Mouse (Mus musculus) liver, embryonic 11.5 days (tissue): ENCODE results near the gene Zfp979. TPM values are rescaled to one million over a fixed set of nuclear protein-coding genes. Genes with fewer than 3 reads are reported as not detected.
"Not testable (repeated sequence)": the region's sequence is repeated elsewhere in the genome, so short reads cannot be mapped to it uniquely, and the experiment has no call there.

ENCODE experiments used
- ATAC-seq: fragments of 200-750 bp; cut with Nextera tagmentation; replicated peaks from 2 replicates; pipeline ENCODE4 v1.8.0; 2017; ENCODE audit warnings: moderate number of reproducible peaks, mild to moderate bottlenecking, moderate TSS enrichment, moderate library complexity; ENCODE audit not compliant: low FRiP score
- DNase-seq: peaks from one replicate; pipeline ENCODE4 v3.0.0-alpha.2; 2017; ENCODE audit warnings: low spot score
- H3K27ac ChIP-seq: fragments of 300-500 bp; sonication (generic); 2 replicates; pipeline ENCODE4 v1.5.1; 2014; ENCODE audit warnings: mild to moderate bottlenecking, low read depth, low read length, control low read depth
- H3K27me3 ChIP-seq: fragments of 300-500 bp; sonication (generic); replicated peaks from 2 replicates; pipeline ENCODE4 v1.6.1; 2014; ENCODE audit warnings: low read length, mixed read lengths; ENCODE audit not compliant: control insufficient read depth, insufficient read depth
- H3K36me3 ChIP-seq: fragments of 300-500 bp; sonication (generic); 2 replicates; pipeline ENCODE4 v1.6.1; 2014; ENCODE audit warnings: mild to moderate bottlenecking, low read length, moderate library complexity, mixed read lengths; ENCODE audit not compliant: control insufficient read depth, insufficient read depth
- H3K4me1 ChIP-seq: fragments of 300-500 bp; sonication (generic); replicated peaks from 2 replicates; pipeline ENCODE4 v1.6.1; 2014; ENCODE audit warnings: low read length, mixed read lengths; ENCODE audit not compliant: control insufficient read depth, insufficient read depth
- H3K4me2 ChIP-seq: fragments of 300-500 bp; sonication (generic); 2 replicates; pipeline ENCODE4 v1.6.1; 2014; ENCODE audit warnings: mild to moderate bottlenecking, control low read depth, moderate library complexity
- H3K4me3 ChIP-seq: fragments of 300-500 bp; sonication (generic); 2 replicates; pipeline ENCODE4 v1.5.1; 2014; ENCODE audit warnings: low read depth, low read length, control low read depth
- H3K9ac ChIP-seq: fragments of 300-500 bp; sonication (generic); 2 replicates; pipeline ENCODE4 v1.6.1; 2014; ENCODE audit warnings: low read depth, low read length, control low read depth
- H3K9me3 ChIP-seq: fragments of 300-500 bp; sonication (generic); 2 replicates; pipeline ENCODE4 v1.6.1; 2016; ENCODE audit warnings: low read length, inconsistent platforms, mixed read lengths; ENCODE audit not compliant: control insufficient read depth
- WGBS: fragments of 180-500 bp; shearing (Covaris S2); extraction: QIAGEN DNeasy Blood & Tissue Kit; methylation state at CpG from one replicate; pipeline ENCODE4 v1.1.7; 2014; 5-methylcytosine and 5-hydroxymethylcytosine counted together
- polyA plus RNA-seq: library from polyadenylated mRNA; unstranded; fragments of >200 nt; fragmentation: Nextera tagmentation; extraction: Ambion mirVana; gene quantifications from 2 replicates; pipeline ENCODE4 v1.2.1, GENCODE M21; 2014

The Zfp979 gene
- polyA plus RNA-seq, 1 experiment from 2014 or later, result 11.7 TPM

DNA sequence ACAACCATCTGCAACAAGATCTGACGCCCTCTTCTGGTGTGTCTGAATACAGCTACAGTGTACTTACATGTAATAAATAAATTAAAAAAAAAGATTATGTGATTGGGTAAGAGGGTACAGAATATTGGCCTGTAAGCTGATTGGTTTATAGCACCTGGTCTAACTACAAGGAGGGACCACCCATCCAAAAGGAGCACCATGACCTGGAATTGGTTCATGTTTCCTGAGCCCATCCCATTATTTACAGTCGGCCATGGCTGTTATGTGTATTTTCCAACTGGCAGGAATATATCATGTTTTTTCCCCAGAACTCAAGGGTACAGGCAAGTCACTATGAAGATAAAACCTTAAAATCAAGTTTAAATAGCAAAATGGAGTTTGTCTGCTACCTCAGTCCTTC, 43.5 kb downstream of the Zfp979 start:
- DNase-seq (no peak), ATAC-seq (peak; percentile 13; the same call in 1 of the 2 replicates)
- Histone ChIP-seq H3K9ac (no peak overlapping the region), H3K27ac (no peak overlapping the region), H3K36me3 (no peaks in the 10 kb centered on the region), H3K4me1 (no peaks in the 10 kb centered on the region), H3K4me3 (no peak overlapping the region), H3K4me2 (no peak overlapping the region), H3K27me3 (no peaks in the 10 kb centered on the region), H3K9me3 (0 out of 2 replicates have a peak, but pooled peaks cover 8% of the 10 kb centered on the region)
- WGBS, result 49% methylated on average over 2 of the region's 2 CpGs

- Histone ChIP-seq H3K36me3 (no peaks in the 10 kb centered on the region), H3K9me3 (0 out of 2 replicates have a peak, but pooled peaks cover 8% of the 10 kb centered on the region), H3K4me2 (no peak overlapping the region), H3K4me1 (no peaks in the 10 kb centered on the region), H3K27me3 (no peaks in the 10 kb centered on the region), H3K9ac (no peak overlapping the region), H3K4me3 (no peak overlapping the region), H3K27ac (no peak overlapping the region)
- ATAC-seq, result 0 out of 2 replicates have a peak, but pooled peaks have one; percentile 29
- 43% methylated on average over 1 of the region's 1 CpGs for WGBS
- no peak for DNase-seq
Measured at GRCm38 (mm10) chr4:147597685-147598084, 44.6 kb downstream of the Zfp979 start.

DNA sequence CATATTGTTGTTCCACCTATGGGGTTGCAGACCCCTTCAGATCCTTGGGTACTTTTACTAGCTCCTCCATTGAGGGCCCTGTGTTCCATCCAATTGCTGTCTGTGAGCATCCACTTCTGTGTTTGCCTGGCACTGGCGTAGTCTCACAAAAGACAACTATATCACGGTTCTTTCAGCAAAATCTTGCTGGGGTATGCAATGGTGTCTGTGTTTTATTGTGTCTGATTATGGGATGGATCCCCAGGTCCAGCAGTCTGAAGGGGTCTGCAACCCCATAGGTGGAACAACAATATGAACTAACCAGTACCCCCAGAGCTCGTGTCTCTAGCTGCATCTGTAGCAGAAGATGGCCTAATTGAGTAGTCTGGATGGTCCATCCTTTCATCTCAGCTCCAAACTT, 47.7 kb downstream of the Zfp979 start:
- H3K27me3 ChIP-seq, H3K36me3 ChIP-seq, H3K9me3 ChIP-seq, H3K4me1 ChIP-seq, H3K9ac ChIP-seq, H3K4me3 ChIP-seq, H3K4me2 ChIP-seq, ATAC-seq, DNase-seq, H3K27ac ChIP-seq: not testable (repeated sequence)
- WGBS, result 73% methylated on average over 3 of the region's 3 CpGs

- no peak overlapping the region for H3K4me2 ChIP-seq
- H3K4me3 ChIP-seq, result no peak overlapping the region
- ATAC-seq (peak; percentile 51), DNase-seq (no peak)
- peaks cover 10% of the 10 kb centered on the region for H3K9me3 ChIP-seq
- 59% methylated on average over 1 of the region's 1 CpGs for WGBS
- H3K9ac ChIP-seq, result no peak overlapping the region
- no peaks in the 10 kb centered on the region for H3K4me1 ChIP-seq
- H3K36me3 ChIP-seq, result no peaks in the 10 kb centered on the region
- no peaks in the 10 kb centered on the region for H3K27me3 ChIP-seq
- no peak overlapping the region for H3K27ac ChIP-seq
Measured at GRCm38 (mm10) chr4:147586511-147587473, 55.5 kb downstream of the Zfp979 start.

DNA sequence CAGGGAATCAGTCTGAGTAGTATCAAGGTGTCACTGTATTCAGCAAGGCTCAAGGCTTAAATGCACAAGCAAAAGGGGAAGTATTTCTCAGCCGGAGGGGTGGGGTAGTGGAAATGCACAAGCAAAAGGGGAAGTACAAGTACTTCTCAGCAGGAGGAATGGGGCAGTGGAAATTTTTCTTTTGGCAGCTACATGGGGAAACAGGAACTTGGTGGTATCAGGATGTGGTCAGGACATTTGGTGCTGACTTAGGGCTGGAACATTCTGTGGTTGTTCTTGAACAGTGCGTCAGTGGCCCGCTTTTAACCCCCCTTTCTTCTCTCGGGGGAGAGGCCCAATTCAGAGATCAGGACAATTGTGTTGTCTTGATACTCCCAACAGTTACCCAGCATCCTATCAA, 62.9 kb downstream of the Zfp979 start:
- ATAC-seq, H3K4me3 ChIP-seq, H3K9ac ChIP-seq, H3K36me3 ChIP-seq, H3K4me1 ChIP-seq, DNase-seq, H3K27me3 ChIP-seq, H3K4me2 ChIP-seq, H3K27ac ChIP-seq, H3K9me3 ChIP-seq: not testable (repeated sequence)
- 72% methylated on average over 4 of the region's 4 CpGs for WGBS

DNA sequence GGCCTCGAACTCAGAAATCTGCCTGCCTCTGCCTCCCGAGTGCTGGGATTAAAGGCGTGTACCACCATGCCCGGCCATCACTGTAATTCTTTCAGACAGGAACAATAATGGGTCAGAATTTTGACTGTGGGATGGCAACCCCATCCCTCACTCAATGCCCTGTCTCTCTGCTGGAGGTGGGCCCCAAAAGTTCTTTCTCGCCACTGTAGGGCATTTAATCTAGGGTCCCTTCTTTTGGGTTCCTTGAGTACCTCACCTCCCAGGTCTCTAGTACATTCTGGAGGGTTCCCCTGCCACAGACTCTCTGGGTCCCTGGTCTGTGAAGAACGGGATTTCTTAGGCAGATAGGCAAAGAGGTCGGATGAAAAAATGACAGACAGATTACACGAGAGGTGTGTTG, 71.2 kb downstream of the Zfp979 start:
- ATAC-seq, DNase-seq, H3K9ac ChIP-seq, H3K4me1 ChIP-seq, H3K36me3 ChIP-seq, H3K9me3 ChIP-seq, H3K27me3 ChIP-seq, H3K27ac ChIP-seq, H3K4me3 ChIP-seq, H3K4me2 ChIP-seq: not testable (repeated sequence)
- WGBS, result 73% methylated on average over 8 of the region's 8 CpGs

GRCm38 (mm10) chr4:147565426-147566220, 76.7 kb downstream of the Zfp979 start:
- no peak overlapping the region for H3K27ac ChIP-seq
- 69% methylated on average over 6 of the region's 6 CpGs for WGBS
- no peak for DNase-seq
- peak; percentile 29; the same call in 1 of the 2 replicates for ATAC-seq
- no peaks in the 10 kb centered on the region for H3K4me1 ChIP-seq
- H3K27me3 ChIP-seq, result no peaks in the 10 kb centered on the region
- H3K36me3 ChIP-seq, result no peaks in the 10 kb centered on the region
- no peak overlapping the region for H3K9ac ChIP-seq
- H3K9me3 ChIP-seq, result no peaks in the 10 kb centered on the region; the same call in 1 of the 2 replicates
- no peak overlapping the region for H3K4me2 ChIP-seq
- no peak overlapping the region for H3K4me3 ChIP-seq
